Mouse (Mus musculus) heart, adult 9 months (tissue): ENCODE results near the gene Ptger3.
A peak's percentile ranks its signal among the peaks of the same experiment; 100 is the strongest.

Experiments used
- DNase-seq, 2 experiments: peaks; one replicate each; pipeline ENCODE4 v3.0.0; 2022; ENCODE audit warnings: low spot score in 2 of 2

Ptger3 gene

DNA sequence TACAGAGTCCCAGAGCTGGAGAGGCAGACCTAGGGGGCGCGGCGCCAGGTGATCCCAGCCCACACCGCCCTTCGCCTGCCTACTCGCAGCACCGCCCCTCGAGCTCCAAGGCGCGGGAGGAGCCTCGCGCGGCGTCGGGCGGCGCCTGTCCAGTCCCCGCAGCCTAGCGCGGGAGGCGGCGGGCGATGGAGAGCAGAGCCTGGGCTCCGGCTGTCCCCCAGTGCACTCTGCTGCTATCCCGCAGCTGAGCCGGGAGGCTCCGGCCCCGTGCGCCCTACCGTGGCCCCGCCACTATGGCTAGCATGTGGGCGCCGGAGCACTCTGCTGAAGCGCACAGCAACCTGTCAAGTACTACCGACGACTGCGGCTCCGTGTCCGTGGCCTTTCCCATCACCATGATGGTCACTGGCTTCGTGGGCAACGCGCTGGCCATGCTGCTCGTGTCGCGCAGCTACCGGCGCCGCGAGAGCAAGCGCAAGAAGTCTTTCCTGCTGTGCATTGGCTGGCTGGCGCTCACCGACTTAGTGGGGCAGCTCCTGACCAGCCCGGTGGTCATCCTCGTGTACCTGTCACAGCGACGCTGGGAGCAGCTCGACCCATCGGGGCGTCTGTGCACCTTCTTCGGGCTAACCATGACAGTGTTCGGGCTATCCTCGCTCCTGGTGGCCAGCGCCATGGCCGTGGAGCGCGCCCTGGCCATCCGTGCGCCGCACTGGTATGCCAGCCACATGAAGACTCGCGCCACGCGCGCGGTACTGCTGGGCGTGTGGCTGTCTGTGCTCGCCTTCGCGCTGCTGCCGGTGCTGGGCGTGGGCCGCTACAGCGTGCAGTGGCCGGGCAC, at the start of gene Ptger3:
Gene Ptger3 (plus strand): TSS at position 168 of the 841 bp plus-strand sequence.
- no peak for DNase-seq

DNA sequence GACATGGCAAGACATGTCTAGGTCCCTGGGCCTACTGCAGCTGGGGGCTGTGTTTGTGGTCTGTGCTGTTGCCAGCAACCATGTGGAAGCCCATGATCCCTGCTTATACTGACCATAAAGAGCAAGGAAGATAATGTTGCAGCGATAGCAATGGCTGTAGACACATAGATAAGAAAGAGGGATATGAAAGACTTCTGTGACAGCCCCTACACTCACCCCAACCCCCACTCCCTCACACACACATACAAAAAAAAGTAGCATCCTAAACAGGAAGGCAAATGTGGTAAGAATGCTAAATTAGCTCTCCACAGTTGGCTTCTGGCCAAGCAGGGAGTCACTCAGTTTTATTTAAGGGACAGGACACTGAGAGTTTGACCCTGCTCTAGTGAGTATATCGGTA, 48.7 kb upstream of the Ptger3 start:
- DNase-seq, result no peak

DNA sequence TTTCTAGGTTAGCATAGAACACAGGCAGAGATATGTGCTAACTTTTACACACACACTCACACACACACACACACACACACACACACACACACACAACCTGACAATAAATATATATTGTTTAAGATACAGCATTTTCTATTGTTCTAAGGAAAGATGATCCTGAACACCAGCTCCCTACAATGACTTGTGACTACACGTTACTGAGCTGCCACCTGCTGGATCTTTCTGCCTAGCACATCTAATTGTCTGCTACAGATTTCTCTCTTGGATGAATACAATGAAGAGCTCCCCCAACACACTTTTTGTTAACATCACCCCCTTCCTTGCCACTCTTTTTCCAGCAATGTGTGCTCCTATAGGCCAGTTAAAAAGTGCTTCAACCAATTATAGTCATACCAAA, 46.3 kb upstream of the Ptger3 start:
- no peak for DNase-seq

DNA sequence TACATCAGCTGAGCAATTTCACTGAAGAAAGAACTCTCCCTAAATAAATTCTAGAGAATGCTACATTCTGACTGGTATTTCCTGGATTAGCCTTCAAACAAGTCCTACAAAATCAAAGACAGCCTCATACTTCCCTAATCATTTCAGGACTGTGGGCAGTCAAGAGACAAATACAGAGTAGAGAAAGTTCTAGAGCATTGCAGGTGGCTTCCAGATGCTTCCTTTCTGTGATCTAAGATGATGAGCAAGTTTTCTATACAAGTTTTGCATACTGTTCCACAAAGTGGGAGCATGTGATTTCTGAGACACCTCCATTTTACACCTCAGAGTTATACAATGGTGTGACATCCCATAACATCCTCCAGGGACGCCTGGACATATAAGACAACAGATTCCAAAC, 42.9 kb upstream of the Ptger3 start:
- DNase-seq, result no peak

DNA sequence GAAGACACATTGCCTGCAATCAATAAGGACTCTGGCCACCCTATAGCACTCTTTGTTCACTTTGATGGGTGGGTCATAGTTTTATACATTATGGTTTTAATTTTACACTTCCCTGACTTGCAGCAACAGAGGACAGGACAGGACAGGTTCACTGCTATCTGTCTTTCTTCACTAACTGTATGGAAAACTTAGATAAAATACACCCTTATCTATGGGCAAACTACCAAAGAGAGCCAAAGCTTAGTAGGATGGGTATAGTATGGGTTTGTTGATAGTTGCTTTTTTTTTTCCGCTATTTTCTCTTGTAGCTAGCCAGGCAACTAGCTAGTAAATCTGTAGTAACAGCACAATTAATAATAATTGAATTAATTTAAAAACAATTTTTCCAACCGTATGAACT, 35.1 kb upstream of the Ptger3 start:
- no peak for DNase-seq

DNA sequence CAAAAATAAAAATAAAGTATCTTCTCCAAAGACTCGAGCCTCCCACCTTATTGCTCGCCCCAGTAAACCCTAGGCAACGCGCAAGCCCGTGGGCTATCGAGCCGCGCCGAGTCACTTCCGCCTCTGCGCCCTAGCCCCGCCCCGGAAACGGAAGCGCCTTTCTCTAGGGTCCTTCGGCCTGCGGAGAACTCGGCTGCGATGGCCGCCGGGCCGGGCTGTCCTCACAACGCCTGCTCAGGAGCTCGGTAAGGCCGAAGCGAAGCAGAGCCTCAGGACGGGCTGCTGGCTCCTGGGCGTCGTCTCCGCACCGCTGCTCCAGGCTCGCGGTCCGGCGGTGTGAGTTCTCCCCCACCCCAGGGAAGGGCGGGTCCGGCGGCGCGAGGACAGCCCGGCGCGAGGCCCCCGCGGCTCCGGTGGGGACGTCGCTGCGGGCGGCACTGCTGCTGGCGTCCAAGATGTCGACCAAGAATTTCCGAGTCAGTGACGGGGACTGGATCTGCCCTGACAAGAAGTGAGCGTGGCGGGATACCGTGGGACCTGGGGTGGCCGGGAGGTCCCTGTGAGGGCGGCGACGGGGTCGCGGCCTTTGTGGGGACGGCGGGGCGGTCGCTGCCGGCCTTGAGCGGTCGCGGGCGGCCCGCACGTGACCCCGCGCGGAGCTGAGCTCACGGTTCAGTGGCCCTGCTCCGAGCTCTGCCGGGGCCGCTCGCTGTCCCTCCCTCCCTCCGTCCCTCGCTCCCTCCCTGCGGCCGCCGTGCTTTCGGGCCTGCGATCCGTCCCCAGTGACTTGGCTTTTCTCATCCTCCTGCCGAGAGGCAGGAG, 32.5 kb upstream of the Ptger3 start, which contains the start of gene Zranb2:
Gene Zranb2 (plus strand): TSS at position 197 of the 822 bp plus-strand sequence.
- peak; percentile 91 to 93 for DNase-seq

DNA sequence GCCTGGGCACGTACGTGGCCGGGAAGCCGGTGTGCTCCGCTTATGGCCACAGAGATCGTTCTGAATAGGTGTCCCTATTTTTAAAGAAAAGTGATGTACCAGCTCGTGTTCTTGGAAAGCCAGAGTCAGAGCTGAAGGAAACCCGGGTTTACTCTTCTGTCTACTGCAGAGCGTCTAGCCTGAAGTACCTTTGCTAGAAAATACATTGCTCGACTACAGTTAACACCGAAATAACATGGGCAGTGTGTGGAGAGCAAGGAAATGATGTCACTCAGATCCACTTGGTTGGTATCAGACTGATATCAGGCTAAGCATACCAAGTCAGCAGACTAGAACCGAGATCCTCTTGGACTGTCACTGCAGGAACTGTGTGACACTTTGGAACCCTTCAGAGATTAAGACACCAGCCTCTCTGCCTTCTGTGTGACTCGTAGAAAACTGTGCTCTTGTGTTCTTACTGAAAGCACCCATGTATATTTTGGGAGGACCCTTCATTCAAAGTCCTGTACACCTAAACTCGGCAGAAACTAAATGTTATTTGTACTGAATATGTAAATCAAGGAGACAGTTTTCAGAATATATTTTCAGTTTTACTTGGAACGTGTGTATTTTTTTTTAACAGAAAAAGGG, 31.8 kb upstream of the Ptger3 start:
- DNase-seq, result no peak

DNA sequence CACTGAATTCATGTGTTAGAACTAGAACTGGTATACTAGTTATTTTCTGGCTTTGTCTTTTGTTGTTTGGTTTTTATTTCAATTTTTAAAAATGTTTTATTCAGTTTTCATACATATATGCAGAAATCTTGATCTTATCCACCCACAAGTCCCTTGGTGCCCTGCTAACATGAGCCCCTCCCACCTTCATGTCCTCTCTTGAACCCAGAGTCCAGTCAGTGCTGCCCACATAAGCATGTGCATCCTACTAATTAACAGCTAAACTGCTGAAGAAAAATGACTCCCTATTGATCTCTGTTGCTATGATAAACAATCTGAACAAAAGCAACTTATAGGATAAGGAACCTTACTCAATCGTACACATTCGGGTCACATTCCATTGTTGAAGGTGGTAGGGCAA, 17.4 kb upstream of the Ptger3 start:
- DNase-seq, result no peak

DNA sequence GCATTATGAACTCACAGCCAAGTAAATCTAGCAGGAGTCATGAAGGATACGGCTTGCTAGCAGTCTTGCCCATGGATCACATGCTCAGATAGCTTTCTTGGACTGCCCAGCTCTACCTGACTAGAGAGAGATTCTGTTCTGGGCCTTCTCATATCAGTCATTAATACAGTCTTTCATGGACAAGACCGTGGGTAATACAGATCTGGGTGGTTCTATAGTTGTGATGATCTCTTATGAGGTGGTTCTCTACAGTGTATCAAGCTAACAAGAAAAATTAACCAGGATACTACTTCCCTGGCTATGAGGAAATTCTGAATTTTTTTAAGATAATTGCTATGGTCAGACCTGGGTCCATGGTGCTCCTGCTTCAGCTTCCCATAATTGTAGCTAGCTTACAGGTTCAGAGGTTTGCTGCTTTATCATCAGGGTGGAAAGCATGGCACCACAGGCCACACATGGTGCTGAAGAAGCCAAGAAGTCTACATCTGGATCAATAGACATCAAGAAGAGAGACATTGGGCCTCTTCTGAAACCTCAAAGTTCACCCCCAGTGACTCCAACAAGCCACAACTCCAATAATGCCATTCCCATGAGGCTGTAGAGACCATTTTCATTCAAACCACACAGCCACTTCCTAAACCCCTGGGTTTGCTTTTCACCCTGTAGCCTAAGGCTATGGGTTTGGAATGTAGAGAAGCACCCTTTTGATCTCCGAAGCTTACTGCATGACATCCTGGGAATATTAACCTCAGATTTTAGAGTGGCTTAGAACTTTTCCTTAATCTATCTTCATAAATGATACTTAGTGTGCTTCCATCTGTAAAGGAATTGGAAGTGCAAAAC, 16.7 kb upstream of the Ptger3 start:
- DNase-seq, result no peak

DNA sequence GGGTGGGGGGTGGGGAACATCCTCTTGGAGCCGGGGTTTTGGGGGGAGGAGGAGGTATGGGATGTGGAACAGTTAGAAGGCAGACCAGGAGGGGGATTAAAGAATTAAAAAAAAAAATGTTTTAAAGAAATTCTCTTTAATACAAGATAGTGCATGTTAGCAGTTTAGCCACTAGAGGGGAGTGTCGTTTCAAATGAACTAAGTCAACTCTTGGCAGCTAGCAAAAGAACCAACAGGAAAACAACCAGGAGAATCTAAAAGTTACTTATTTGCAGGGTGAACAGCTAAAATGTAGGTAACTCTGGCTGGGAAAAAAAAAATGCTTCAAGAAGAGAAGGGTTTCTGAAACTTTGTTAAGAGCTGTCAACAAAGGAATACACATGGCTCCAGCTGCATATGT, 1.5 kb upstream of the Ptger3 start:
- DNase-seq, result no peak

DNA sequence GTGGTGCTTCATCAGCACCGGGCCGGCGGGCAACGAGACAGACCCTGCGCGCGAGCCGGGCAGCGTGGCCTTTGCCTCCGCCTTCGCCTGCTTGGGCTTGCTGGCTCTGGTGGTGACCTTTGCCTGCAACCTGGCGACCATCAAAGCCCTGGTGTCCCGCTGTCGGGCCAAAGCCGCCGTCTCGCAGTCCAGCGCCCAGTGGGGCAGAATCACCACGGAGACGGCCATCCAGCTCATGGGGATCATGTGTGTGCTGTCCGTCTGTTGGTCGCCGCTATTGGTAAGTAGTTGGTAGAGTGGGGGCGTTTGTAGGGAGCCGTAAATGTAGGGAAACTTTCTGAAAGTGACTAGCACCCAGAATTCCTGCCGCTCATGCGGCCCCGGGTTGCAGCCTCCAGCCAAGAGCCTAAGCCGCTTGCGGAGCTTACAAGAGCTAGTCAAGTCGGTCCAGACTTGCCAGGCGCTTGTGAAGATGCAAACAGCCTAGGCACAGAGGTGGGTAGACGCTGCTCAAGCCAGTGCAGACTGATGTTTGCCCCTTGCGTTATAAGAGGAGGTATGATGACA, 957 bp downstream of the Ptger3 start:
- no peak for DNase-seq

DNA sequence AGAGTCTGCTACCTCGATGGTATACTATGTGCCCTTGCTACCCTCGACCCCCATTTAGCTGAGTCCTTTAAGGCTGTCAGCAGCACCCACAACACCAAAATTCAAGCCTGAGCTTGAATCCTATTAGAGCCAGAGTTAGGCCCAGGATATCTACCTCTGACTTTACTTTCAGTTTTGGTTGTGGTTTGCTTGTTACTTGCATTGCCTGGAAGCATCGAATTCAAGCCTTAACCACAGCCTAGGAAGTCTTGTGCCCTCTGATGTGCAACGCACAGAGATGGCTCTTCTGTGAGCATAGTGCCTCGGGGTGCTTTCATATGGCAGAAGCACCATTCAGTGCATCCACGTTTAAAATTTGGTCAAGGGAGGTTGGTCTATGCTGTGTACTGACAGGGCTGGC, 5.3 kb downstream of the Ptger3 start:
- no peak for DNase-seq

DNA sequence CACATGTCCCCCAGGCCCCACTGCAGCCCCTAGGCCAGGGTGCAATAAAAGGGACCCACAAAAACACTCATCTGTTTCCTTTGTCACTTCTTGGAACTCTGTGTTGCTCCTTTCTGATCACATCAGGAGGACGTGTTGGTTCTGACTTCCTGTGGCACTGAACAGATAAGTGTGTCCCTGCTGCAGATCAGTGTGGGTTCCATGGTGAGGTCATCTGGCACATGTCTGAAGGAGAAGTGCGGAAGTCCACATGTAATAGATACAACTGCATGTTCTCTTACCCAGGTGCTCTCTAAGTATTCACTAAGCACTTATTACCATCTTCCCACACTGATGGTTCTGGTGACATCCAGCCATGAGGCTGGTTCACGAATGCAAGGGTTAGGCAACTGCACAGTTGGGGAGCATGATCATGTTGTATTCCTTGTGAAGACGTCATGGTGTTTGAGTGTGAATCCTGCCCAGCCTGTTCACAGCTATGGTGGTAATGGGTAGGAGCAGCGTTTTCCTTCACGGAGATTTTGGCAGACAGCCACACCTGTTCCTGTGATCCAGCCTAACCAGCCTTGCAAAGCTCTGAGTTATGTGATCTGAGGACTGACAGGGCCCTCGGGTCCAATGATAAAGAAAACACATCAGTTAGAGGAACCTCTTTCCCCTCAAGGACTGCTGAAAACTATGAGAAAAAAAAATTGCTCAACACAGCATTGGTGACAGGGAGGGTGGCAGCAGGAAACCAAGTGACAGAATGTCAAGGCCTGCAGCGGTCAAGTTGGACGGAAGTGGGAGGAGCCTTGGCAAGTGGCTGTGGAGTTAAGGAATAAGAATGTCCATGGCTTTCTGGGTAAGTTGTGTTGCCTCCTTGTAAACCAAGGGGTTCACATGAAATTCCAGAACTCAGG, 9.0 kb downstream of the Ptger3 start:
- no peak for DNase-seq

DNA sequence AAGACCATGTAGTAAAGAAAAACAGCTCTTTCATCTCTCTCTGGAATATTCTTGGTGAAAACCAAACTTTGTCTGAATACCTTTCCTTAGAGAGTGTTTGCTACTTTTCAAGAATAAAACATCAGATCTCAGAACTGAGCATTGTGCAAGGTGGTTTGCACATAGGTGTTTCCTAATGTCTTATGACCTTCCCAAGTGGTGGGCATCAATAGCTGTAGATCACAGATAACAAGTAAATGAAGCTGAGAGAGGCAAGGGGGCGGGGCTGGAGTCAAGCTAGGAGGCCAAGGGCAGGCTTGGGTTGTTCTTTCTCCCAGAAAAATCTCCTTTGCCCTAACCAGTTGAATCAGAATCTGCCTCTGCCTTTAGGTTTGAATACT, 9.6 kb downstream of the Ptger3 start:
- no peak for DNase-seq

DNA sequence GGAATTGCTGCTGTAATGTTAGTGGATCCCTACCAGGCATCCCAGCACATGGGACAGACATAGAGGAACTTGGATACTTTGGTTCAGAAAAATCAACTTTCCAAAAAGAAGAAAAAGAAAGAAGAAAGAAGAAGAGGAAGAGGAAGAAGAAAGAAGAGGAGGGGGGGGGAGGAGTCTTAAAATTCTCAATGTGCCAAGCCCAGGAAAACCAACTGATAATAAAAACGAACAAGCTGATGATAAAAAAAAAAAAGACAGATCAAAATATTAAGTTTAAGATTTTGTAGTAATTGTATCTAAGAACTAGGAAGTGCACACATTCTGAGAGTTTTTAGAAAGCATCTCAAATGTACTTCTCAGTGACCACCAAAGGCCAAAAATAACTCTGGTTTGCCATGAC, 10.2 kb downstream of the Ptger3 start:
- no peak for DNase-seq

DNA sequence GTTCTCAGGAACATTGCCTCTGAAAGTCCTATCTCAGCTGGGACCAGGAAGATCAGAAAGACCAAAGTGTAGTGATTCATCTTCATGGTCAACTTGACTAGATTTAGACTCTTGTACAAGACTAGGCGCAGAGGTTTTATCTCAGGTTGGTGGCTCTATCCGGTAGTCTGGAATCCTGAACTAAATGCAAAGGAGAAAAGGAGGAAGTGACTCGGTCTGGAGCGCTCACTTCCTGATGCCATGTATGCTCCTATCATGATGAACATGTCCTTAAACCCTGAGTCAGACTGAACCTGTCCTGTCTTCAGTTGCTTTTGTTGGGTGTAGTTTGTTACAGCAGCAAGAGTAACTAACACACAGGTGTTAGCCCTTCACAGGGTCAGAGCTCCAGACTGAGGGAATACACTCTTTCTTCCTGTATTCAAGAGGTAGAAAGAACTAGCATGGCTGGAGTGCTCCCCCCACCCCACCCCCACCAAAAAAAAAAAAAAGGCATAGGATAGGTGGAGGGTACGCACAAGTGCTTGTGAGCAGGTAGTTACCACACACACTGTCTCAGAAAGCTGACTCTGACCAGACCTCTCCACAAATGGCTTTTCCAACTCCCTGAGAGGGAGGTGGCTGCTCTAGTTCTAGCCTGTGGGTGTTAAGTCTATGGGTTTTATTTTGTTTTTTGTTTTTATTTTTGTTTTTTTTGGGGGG, 11.9 kb downstream of the Ptger3 start:
- no peak for DNase-seq

DNA sequence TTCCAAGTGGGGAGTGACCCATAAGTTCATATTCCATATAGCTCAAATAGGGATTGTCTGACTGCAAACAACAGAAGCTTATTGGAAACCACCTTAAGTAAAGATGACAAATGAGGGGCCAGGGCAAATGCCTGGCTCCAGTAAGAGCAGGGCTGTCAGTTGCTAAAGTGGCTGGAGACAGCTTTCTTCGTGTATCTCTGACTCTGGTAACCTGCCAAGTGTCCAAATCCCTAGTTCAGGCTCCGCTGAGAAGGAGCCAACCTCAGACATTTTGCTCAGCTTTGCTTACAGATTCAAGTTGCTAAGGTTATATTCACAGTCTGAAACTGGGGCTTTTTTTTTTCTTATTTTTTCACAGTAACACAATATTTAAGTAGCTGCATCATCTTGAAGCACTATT, 12.7 kb downstream of the Ptger3 start:
- DNase-seq, result no peak

DNA sequence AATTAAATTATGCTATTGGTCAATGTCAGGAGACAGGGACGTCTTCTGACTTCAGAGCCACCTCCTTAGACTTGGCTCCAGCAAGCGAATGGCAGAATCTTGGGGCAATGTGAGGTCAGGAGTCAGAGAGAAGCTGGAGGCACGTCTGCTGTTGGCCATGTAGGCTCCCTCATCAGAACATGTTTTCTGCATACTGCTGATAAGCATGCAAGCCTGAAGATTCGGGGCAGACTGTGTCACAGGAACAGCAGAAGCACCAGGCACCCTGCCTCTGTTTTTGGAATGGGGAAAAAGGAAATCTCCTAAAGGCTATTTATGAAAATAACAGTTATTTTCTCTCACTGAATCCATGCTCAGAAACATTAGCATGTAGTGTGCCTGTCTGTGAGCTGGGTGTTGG, 13.6 kb downstream of the Ptger3 start:
- DNase-seq, result no peak

DNA sequence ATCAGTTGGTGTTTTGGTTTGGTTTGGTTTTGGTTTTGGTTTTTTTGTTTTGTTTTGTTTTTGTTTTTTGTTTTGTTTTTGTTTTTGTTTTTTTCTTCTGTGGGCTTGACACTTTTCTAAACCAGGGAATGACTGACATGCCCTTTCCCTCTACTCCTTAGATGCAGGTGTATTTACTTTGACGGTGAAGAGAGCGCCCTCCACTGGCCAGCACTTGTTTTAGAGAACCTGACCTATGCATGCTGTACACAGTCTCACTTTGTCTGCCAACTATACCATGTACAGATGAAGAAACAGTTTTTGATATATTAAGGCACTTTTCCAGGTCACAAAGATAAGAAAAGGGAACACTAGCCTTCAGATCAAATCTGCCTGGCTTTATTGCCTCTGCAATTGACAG, 15.1 kb downstream of the Ptger3 start:
- DNase-seq, result no peak
